Mouse (Mus musculus) liver, embryonic 14.5 days (tissue): ENCODE measurements around the gene Inpp4b. TPM values are rescaled to one million over a fixed set of nuclear protein-coding genes. Genes with fewer than 3 reads are reported as not detected.

Source experiments
- ATAC-seq: fragments of 200-750 bp; cut with Nextera tagmentation; 2 replicates; pipeline ENCODE4 v1.8.0; 2017; ENCODE audit warnings: moderate number of reproducible peaks, mild to moderate bottlenecking, moderate library complexity; ENCODE audit not compliant: insufficient read depth
- DNase-seq, 3 experiments: peaks; one replicate each; pipeline ENCODE4 v3.0.0-alpha.2; 2012 to 2013; ENCODE audit warnings: low read depth in 3 of 3, low spot score in 3 of 3
- H3K27ac ChIP-seq: fragments of 300-500 bp; sonication (generic); 2 replicates; pipeline ENCODE4 v1.5.1; 2014; ENCODE audit warnings: moderate library complexity, mild to moderate bottlenecking, control low read depth, inconsistent platforms
- H3K27me3 ChIP-seq: fragments of 300-500 bp; sonication (generic); 2 replicates; pipeline ENCODE4 v1.6.1; 2014; ENCODE audit warnings: mild to moderate bottlenecking, low read length, moderate library complexity; ENCODE audit not compliant: control insufficient read depth, insufficient read depth
- H3K36me3 ChIP-seq: fragments of 300-500 bp; sonication (generic); replicated peaks from 2 replicates; pipeline ENCODE4 v1.6.1; 2014; ENCODE audit warnings: low read depth; ENCODE audit not compliant: control insufficient read depth, insufficient read depth
- H3K4me1 ChIP-seq, 2 experiments: fragments of 200-500 bp in 1 of 2; fragments of 300-500 bp in 1 of 2; sonication (generic) in 1 of 2; replicated peaks; 2 replicates each; pipeline ENCODE4 v1.6.1; 2012 to 2014; ENCODE audit warnings: antibody characterized with exemption in 1 of 2, inconsistent platforms in 1 of 2, low read length in 1 of 2; ENCODE audit not compliant: control insufficient read depth in 2 of 2, insufficient read depth in 2 of 2
- H3K4me2 ChIP-seq: fragments of 300-500 bp; sonication (generic); 2 replicates; pipeline ENCODE4 v1.6.1; 2014; ENCODE audit warnings: low read depth, mild to moderate bottlenecking, control low read depth, moderate library complexity
- H3K4me3 ChIP-seq, 2 experiments: fragments of 200-500 bp in 1 of 2; fragments of 300-500 bp in 1 of 2; sonication (generic) in 1 of 2; 2 replicates each; pipeline ENCODE4 v1.5.1; 2012 to 2014; ENCODE audit warnings: low read depth in 2 of 2, low read length in 2 of 2, mild to moderate bottlenecking in 2 of 2, control low read depth in 1 of 2, inconsistent platforms in 1 of 2, moderate library complexity in 1 of 2; ENCODE audit not compliant: insufficient read depth in 1 of 2
- H3K9ac ChIP-seq: fragments of 300-500 bp; sonication (generic); replicated peaks from 2 replicates; pipeline ENCODE4 v1.6.1; 2014; ENCODE audit warnings: mild to moderate bottlenecking, control low read depth, moderate library complexity
- H3K9me3 ChIP-seq: fragments of 300-500 bp; sonication (generic); 2 replicates; pipeline ENCODE4 v1.6.1; 2016; ENCODE audit warnings: low read length, mixed read lengths; ENCODE audit not compliant: control insufficient read depth
- CTCF ChIP-seq: IDR thresholded peaks from 2 replicates; pipeline ENCODE4 v1.5.1; 2016; ENCODE audit warnings: antibody characterized with exemption, low read depth, control low read depth
- EP300 ChIP-seq: IDR thresholded peaks from 2 replicates; pipeline ENCODE4 v1.6.1; 2016; ENCODE audit warnings: antibody characterized with exemption, low read depth
- whole genome bisulfite sequencing: fragments of 180-500 bp; shearing (Covaris S2); extraction: QIAGEN DNeasy Blood & Tissue Kit; methylation state at CpG from one replicate; pipeline ENCODE4 v1.1.7; 2014; ENCODE audit not compliant: insufficient replicate concordance; 5-methylcytosine and 5-hydroxymethylcytosine counted together
- polyA plus RNA-seq, 2 experiments: library from polyadenylated mRNA; depleted of rRNA in 1 of 2; stranded (reverse) in 1 of 2; unstranded in 1 of 2; fragments of >200 nt; fragmentation: Nextera tagmentation in 1 of 2; extraction: Ambion mirVana in 1 of 2; gene quantifications; 2 replicates each; pipeline versions ENCODE4 v1.2.1 to v1.2.3; 2012 to 2014

Gene Inpp4b
- polyA plus RNA-seq, 2 experiments, result 0.25 to 1.8 TPM

GRCm38 (mm10) chr8:81864318-81864717, 522.0 kb downstream of the Inpp4b start:
- 59% methylated on average over 2 of the region's 2 CpGs for WGBS
- DNase-seq (no peak), ATAC-seq (no peak)
- H3K36me3 ChIP-seq, result no peaks in the 10 kb centered on the region
- TF ChIP-seq EP300 (no peak), CTCF (no peak)
- no peaks in the 10 kb centered on the region for H3K27me3 ChIP-seq
- H3K4me1 ChIP-seq, result no peaks in the 10 kb centered on the region
- H3K9me3 ChIP-seq, result no peaks in the 10 kb centered on the region
- H3K27ac ChIP-seq, result no peak overlapping the region
- no peak overlapping the region for H3K9ac ChIP-seq
- H3K4me2 ChIP-seq, result no peak overlapping the region
- no peak overlapping the region for H3K4me3 ChIP-seq

DNA sequence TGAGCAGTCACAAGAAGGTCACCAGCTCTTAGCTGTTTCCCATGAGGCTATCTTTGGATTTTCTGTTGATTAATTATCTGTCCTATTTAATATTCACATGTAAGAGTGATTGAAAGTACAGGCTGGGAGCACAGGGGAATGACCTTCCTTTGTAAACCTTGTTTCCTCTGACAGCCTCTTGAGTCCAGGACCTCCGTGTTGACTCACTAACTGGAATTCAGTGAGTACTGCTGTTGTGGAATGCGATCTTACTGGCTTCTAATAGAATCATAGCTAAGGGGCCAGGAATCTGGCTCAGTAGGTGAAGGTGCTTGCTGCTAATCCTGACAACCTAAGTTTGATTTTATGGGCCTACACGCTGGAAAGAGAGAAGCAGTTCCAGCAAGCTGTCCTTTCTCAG, 523.3 kb downstream of the Inpp4b start:
- H3K36me3 ChIP-seq, result no peaks in the 10 kb centered on the region
- H3K27me3 ChIP-seq, result no peaks in the 10 kb centered on the region
- no peak overlapping the region for H3K4me2 ChIP-seq
- H3K4me1 ChIP-seq, result no peaks in the 10 kb centered on the region
- H3K4me3 ChIP-seq, result no peak overlapping the region
- H3K9ac ChIP-seq, result no peak overlapping the region
- no peak for TF ChIP-seq CTCF
- TF ChIP-seq EP300, result no peak
- 58% methylated on average over 3 of the region's 3 CpGs for WGBS
- no peaks in the 10 kb centered on the region for H3K9me3 ChIP-seq
- no peak overlapping the region for H3K27ac ChIP-seq
- ATAC-seq, result no peak
- no peak for DNase-seq

- Histone ChIP-seq H3K4me1 (no peaks in the 10 kb centered on the region), H3K27ac (no peak overlapping the region), H3K9me3 (no peaks in the 10 kb centered on the region), H3K4me2 (no peak overlapping the region), H3K4me3 (no peak overlapping the region), H3K27me3 (no peaks in the 10 kb centered on the region), H3K36me3 (no peaks in the 10 kb centered on the region), H3K9ac (no peak overlapping the region)
- ATAC-seq (no peak), DNase-seq (no peak)
- TF ChIP-seq CTCF (no peak), EP300 (no peak)
- 71% methylated on average over 3 of the region's 3 CpGs for WGBS
Measured at GRCm38 (mm10) chr8:81867020-81867419, 524.7 kb downstream of the Inpp4b start.

- Histone ChIP-seq H3K4me2 (no peak overlapping the region), H3K36me3 (no peaks in the 10 kb centered on the region), H3K27ac (no peak overlapping the region), H3K4me1 (no peaks in the 10 kb centered on the region), H3K9me3 (no peaks in the 10 kb centered on the region), H3K9ac (no peak overlapping the region), H3K4me3 (no peak overlapping the region), H3K27me3 (no peaks in the 10 kb centered on the region)
- WGBS, result 63% methylated on average over 2 of the region's 2 CpGs
- ATAC-seq, result no peak
- no peak for TF ChIP-seq CTCF
- no peak for TF ChIP-seq EP300
- DNase-seq, result no peak
Measured at GRCm38 (mm10) chr8:81870466-81870865, 528.1 kb downstream of the Inpp4b start.

- Histone ChIP-seq H3K36me3 (no peaks in the 10 kb centered on the region), H3K27me3 (no peaks in the 10 kb centered on the region), H3K4me2 (no peak overlapping the region), H3K9me3 (no peaks in the 10 kb centered on the region), H3K4me3 (no peak overlapping the region), H3K27ac (no peak overlapping the region), H3K9ac (no peak overlapping the region), H3K4me1 (no peaks in the 10 kb centered on the region)
- 70% methylated on average over 3 of the region's 3 CpGs for WGBS
- no peak for TF ChIP-seq EP300
- no peak for TF ChIP-seq CTCF
- DNase-seq (no peak), ATAC-seq (no peak)
Measured at GRCm38 (mm10) chr8:81880071-81880470, 537.7 kb downstream of the Inpp4b start.

DNA sequence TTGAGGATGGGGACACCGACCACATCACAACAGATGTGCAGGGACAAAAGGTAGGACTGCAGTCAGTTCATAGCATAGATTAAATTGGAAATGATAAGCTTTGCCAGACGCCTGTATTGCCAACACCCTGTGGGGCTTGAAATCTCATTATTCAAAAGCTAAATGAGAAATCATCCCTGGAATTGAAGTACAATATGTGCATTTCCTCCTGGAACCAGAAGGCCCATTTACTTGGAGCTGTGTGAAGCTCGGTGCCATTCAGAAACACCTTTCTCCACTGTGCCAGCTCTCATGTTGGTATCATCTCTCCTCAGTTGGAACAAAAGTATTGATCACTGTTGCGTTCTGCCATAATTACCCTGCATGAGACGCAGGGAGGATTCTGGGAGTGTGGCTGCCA, 541.8 kb downstream of the Inpp4b start:
- no peaks in the 10 kb centered on the region for H3K4me1 ChIP-seq
- H3K9ac ChIP-seq, result no peak overlapping the region
- no peaks in the 10 kb centered on the region for H3K9me3 ChIP-seq
- ATAC-seq (no peak), DNase-seq (no peak)
- 66% methylated on average over 5 of the region's 5 CpGs for WGBS
- no peak overlapping the region for H3K4me3 ChIP-seq
- H3K36me3 ChIP-seq, result no peaks in the 10 kb centered on the region
- no peak overlapping the region for H3K4me2 ChIP-seq
- no peaks in the 10 kb centered on the region for H3K27me3 ChIP-seq
- no peak overlapping the region for H3K27ac ChIP-seq
- no peak for TF ChIP-seq CTCF
- TF ChIP-seq EP300, result no peak
